ENCODE assay signal across 7 mouse cellular contexts in genomic region chr13:45637324-45637723, GRCm38 (mm10).
DNase-seq lines count a peak whose midpoint lies in the region; ATAC-seq and TF ChIP-seq lines count a peak whose summit lies in the region.

No protein-coding gene starts in this region.

- no peaks in the 10 kb centered on the region for H3K27me3 ChIP-seq in kidney, adult 2 months (replicated peaks; ENCODE audit: control insufficient read depth, insufficient read depth, low read length)
- no peaks in the 10 kb centered on the region for H3K27me3 ChIP-seq in kidney, embryonic 15.5 days
- H3K27me3 ChIP-seq in CH12.LX (replicated peaks): no peaks in the 10 kb centered on the region

- ATAC-seq in kidney, embryonic 15.5 days (replicated peaks; ENCODE audit: low FRiP score): no peak

- dilution Hi-C loops in CH12.LX (cut with MboI; ENCODE audit: extremely low pct_ligation_motif_present, extremely low pct_unique_long_range_greater_than_20kb, low sequenced_read_pairs): no loop called here

- H3K36me3 ChIP-seq in kidney, adult 2 months (ENCODE audit: control insufficient read depth, insufficient read depth, low read length): no peaks in the 10 kb centered on the region
- no peaks in the 10 kb centered on the region for H3K36me3 ChIP-seq in kidney, embryonic 15.5 days
- H3K36me3 ChIP-seq in CH12.LX (replicated peaks in 1 of 2; ENCODE audit: control insufficient read depth in 1 of 2, insufficient read depth in 1 of 2, low read length in 1 of 2): peaks cover 2 to 58% of the 10 kb centered on the region in 2 experiments

- no peak overlapping the region for H3K4me3 ChIP-seq in kidney, adult 2 months (ENCODE audit: insufficient read depth, low read depth, low read length)
- no peak overlapping the region for H3K4me3 ChIP-seq in kidney, embryonic 15.5 days (replicated peaks)
- no peak overlapping the region for H3K4me3 ChIP-seq in CH12.LX (replicated peaks in 1 of 3; ENCODE audit: low read depth in 2 of 3, low read length in 2 of 3, poor library complexity in 1 of 3)

- no peak overlapping the region for H3K9ac ChIP-seq in kidney, embryonic 15.5 days
- H3K9ac ChIP-seq in CH12.LX (ENCODE audit: insufficient read depth, low read depth): no peak overlapping the region

- TF ChIP-seq RAD21 in CH12.LX (IDR thresholded peaks at IDR 0.05; ENCODE audit: low read depth, low read length): peak; percentile 48

- TF ChIP-seq EP300 in CH12.LX (IDR thresholded peaks at IDR 0.05; ENCODE audit: low read length): no peak

- H3K79me2 ChIP-seq in CH12.LX (replicated peaks; ENCODE audit: control insufficient read depth, extremely low read depth, insufficient read depth, poor library complexity, severe bottlenecking): peaks cover 2% of the 10 kb centered on the region; the same call in 1 of the 2 replicates

- 24% methylated on average over 8 of the region's 8 CpGs for WGBS in kidney, adult 2 months
- 42% methylated on average over 8 of the region's 8 CpGs for WGBS in kidney, embryonic 15.5 days

- TF ChIP-seq CTCF in kidney, adult 2 months (conservative IDR thresholded peaks at IDR 0.05; ENCODE audit: insufficient read depth, insufficient read length, low read depth, low read length): peak; percentile 59
- TF ChIP-seq CTCF in CH12.LX (conservative IDR thresholded peaks at IDR 0.05 in 1 of 2, IDR thresholded peaks at IDR 0.05 in 1 of 2; ENCODE audit: low read depth in 2 of 2, low read length in 2 of 2): peak; percentile 57 to 68

- peaks cover 10% of the 10 kb centered on the region; the same call in 1 of the 2 replicates for H3K4me1 ChIP-seq in kidney, adult 2 months (ENCODE audit: control insufficient read depth, insufficient read depth, low read length)
- H3K4me1 ChIP-seq in kidney, embryonic 15.5 days: no peaks in the 10 kb centered on the region
- H3K4me1 ChIP-seq in CH12.LX (ENCODE audit: control insufficient read depth in 1 of 2, insufficient read depth in 2 of 2): peaks cover 14 to 74% of the 10 kb centered on the region in 2 experiments

- no peak overlapping the region for H3K27ac ChIP-seq in kidney, adult 2 months (ENCODE audit: insufficient read depth, low read depth, low read length)
- H3K27ac ChIP-seq in kidney, embryonic 15.5 days: no peak overlapping the region
- no peak overlapping the region for H3K27ac ChIP-seq in CH12.LX (ENCODE audit: insufficient read depth, low read depth)

- peak; percentile 62 for DNase-seq in kidney, adult 2 months
- DNase-seq in CH12.LX (ENCODE audit: extremely low read depth) (no peak), MN1 (ENCODE audit: low spot score) (peak; percentile 30)
- peak; percentile 49 for DNase-seq in gastrocnemius, postnatal 10 days
- DNase-seq in lung, postnatal 14 days: peak; percentile 67
- DNase-seq in spleen, postnatal 14 days (ENCODE audit: low spot score in 2 of 2): no peak

- no peak for TF ChIP-seq POLR2A in kidney, adult 2 months (IDR thresholded peaks at IDR 0.05; ENCODE audit: low read depth, low read length)
- no peak for TF ChIP-seq POLR2A in CH12.LX (IDR thresholded peaks at IDR 0.05; ENCODE audit: low read depth, low read length)

- no peaks in the 10 kb centered on the region for H3K9me3 ChIP-seq in kidney, embryonic 15.5 days (replicated peaks)
- no peaks in the 10 kb centered on the region for H3K9me3 ChIP-seq in CH12.LX (replicated peaks; ENCODE audit: low read length)

- no peak overlapping the region for H3K4me2 ChIP-seq in kidney, embryonic 15.5 days
- H3K4me2 ChIP-seq in CH12.LX (ENCODE audit: insufficient read depth, low read depth, poor library complexity, severe bottlenecking): no peak overlapping the region

- in situ Hi-C loops in CH12.LX (cut with MboI; ENCODE audit: low pct_ligation_motif_present, low pct_unique_long_range_greater_than_20kb, low sequenced_read_pairs): no loop called here

TF ChIP-seq in CH12.LX, 34 proteins besides CTCF, POLR2A, EP300 and RAD21:
- TF ChIP-seq SMC3 (IDR thresholded peaks at IDR 0.05; ENCODE audit: low read depth, low read length) (peak; percentile 54), ZNF384 (IDR thresholded peaks at IDR 0.05; ENCODE audit: low read depth, low read length) (peak; percentile 93), MAFK (IDR thresholded peaks at IDR 0.05; ENCODE audit: insufficient replicate concordance, low read length) (no peak)

Comparison
In these comparisons a context has a peak if more than half of its experiments do, and no peak if none do; other contexts are left out.
1. DNase-seq: peak in kidney, adult 2 months (single experiment), MN1 (single experiment), gastrocnemius, postnatal 10 days (single experiment) and lung, postnatal 14 days (single experiment); none in CH12.LX (single experiment) and spleen, postnatal 14 days (0 of 2).